Mouse (Mus musculus) Muller cell, postnatal 12 days (primary cell): Measurements from ENCODE around the gene Mapre3.

Experiments used
- DNase-seq: peaks from one replicate; pipeline ENCODE4 v3.0.0-alpha.2; 2015; ENCODE audit errors: inconsistent ontology term

Gene Mapre3

DNA sequence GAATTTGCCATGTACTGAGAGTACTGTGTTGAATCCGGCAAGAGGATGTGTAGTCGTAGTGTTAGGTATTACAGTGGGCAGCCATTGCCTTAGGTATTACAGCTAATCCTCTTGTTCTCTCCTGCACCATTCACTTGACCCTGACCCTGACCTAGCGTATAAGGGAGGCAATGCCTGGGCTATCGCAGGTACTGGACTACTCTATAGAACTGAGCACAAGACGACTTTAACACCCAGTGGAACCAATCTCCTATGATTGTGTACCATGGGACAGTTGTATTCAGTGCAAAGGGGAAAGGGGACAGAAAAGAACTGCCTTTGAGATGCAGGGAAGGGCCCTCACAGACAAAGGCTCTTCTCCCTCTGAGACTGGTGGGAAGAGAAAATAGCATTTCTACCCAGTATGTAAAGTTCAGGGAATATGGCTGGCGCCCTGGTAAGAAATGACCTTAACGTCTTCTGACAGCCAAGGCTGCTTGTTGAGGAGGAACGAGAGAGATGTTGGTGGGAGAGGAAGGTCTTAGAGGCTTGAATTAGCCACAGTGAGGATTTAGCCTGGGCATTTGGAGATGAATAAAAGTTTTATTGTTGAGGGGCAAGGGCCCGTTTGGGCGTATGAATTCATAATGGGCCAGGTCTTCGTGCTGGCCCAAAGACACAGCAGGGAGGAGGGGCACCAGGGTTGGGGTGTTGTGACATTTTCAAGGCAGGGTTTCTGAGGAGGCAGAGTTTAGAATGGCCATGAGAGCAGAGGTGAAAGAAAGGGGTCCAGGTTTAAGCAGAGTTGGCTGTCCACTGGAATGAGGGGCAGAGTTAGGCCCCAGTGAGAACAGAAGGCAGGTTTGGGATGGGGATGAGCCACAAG lies 9.9 kb downstream of the Mapre3 start:
- no peak for DNase-seq

DNA sequence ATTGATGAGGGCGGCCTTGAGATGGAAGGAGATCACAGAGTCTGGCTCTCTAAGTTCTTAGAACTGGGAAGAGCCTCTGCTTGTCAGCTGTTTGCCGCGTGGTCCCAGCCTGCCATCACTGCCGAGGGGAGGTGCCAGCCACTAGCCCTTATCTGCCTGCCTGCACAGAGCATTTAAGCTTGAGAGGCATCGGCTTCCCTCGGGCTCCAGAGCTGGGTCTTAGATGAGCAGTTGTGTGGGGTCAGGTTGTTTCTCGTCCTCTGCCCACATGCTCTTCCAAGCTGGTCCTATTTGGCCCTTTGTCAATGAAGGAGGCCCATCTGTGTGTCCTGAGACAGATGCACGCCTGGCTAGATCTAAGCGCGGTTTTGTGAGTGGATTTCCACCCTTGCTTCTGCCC lies 10.7 kb downstream of the Mapre3 start:
- no peak for DNase-seq

DNA sequence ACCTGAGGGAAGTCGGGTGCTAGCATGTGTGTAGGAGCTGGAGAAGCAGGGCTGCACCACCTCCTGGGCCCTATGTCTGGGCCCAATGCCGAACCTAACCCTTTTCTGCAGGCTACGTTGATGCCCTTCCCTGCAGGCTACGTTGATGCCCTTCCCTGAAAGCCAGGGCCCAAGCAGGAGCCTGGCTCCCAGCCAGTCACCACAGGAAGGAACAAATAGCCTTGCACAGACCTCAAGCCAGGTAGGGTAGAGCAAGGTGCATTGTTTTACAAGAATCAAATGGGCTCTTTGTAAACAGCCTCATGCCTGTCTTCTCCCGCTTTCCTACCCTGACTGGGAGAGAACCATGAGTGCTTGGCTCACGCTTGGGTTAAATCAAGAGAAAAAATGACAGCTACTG lies 11.4 kb downstream of the Mapre3 start:
- no peak for DNase-seq

- DNase-seq: no peak
These were observed 19.0 kb downstream of the Mapre3 start for GRCm38 (mm10) chr5:30833416-30833815.

DNA sequence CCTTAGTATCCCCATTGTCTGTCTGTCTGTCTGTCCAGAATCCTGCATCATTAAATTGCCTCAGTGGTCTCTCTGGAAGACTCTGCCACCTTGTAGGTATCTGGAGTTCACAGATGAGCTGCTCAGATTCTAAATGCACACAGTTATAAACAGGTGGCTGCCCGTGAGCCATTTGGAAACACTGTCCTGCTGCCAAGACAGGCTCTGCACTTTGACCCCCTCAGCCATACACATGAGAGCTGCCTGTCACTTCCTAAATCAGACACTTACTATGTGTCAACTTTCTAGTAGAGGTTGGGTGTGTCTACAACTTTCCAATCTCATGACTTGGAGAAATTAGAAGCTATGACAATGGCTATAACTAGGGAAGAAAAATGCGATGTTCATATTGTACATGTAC lies 25.3 kb downstream of the Mapre3 start:
- DNase-seq: no peak

- no peak for DNase-seq
These were observed 27.5 kb downstream of the Mapre3 start for GRCm38 (mm10) chr5:30841896-30842295.

GRCm38 (mm10) chr5:30849891-30850555 lies 35.6 kb downstream of the Mapre3 start:
- DNase-seq: peak; percentile 92

DNA sequence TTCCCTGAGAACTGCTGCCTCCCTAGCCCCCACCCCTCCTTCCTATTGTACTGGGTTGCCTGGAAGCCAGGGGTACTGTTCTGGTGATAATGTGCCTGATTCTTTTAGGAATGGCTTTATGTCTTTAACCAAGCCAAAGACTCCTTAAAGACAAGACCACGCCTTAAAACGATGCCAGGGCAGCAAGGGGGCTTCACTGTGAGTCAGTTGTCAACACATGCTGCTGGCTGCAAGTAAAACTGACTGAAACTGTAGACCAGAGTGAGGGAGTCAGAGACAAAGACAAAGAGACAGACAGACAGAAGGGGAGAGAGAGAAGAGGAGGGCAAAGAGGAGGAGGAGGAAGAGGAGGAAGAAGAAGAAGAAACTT lies 36.1 kb downstream of the Mapre3 start:
- DNase-seq: no peak

- DNase-seq: no peak
These were observed 39.1 kb downstream of the Mapre3 start for GRCm38 (mm10) chr5:30853522-30853921.

DNA sequence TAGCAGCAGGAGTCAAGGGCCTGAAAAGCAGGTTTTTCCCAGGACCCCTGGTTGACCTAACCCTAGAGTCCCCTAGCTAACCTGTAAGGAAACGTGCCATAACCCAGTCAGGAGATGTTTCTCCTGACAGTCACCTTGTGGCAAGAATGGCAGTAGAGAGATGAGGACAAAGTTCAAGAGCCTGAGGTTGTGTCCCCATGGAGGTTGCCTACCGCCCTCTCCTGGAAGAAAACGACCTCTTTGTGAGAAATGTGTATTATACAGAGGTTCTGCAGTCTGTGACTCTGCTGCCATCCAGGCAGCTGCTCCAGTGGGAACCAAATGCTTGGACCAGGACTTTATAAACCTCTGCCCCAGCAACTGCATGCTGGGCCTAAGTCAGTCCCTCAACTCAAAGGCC lies 41.2 kb downstream of the Mapre3 start:
- DNase-seq: no peak

- no peak for DNase-seq
These were observed 41.7 kb downstream of the Mapre3 start for GRCm38 (mm10) chr5:30856124-30856523.

GRCm38 (mm10) chr5:30863852-30864251 lies 49.4 kb downstream of the Mapre3 start:
- DNase-seq: no peak

DNA sequence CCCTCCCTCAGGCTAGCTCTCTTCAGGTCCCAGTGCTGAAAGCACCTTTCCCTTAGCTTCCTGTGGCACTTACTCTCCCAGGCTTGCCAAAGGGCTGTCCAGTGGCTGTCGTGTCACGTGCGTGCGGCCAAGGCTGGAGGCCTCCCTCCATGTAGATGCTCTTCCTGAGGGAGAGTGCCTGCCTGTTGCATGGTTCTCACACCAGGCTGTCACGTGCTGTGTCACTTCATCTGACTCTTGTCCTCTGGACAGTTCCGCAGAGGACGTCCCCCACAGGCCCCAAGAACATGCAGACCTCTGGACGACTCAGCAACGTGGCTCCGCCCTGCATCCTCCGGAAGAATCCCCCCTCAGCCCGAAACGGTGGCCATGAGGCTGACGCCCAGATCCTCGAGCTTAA lies 49.9 kb downstream of the Mapre3 start:
- no peak for DNase-seq

GRCm38 (mm10) chr5:30866871-30867270 lies 52.4 kb downstream of the Mapre3 start:
- DNase-seq: no peak

- no peak for DNase-seq
These were observed 53.3 kb downstream of the Mapre3 start, which contains the start of gene Tmem214 for GRCm38 (mm10) chr5:30867712-30868111. Gene Tmem214 (plus strand): TSS chr5:30868012.

DNA sequence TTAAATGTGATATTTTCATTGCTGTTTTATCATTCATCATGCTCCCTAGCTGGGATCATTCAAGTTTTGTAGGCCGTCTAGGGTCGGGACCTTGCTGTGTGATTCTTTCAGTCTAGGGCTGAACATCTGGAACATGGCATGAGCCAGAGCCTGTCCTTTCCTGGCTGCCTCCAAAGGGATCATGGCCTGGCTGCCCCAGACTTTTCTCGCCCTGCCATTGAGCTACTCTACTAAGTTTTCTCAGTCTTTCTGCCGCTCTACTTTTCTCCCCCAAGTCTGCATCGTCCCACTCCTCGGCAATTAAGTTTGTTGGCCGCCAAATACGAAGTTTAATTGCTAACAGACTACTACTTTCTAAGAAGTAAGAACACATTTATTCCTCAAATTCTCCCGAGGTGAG lies 54.5 kb downstream of the Mapre3 start:
- DNase-seq: no peak

GRCm38 (mm10) chr5:30869405-30870130 lies 55.1 kb downstream of the Mapre3 start:
- DNase-seq: peak; percentile 91

GRCm38 (mm10) chr5:30870131-30870406 lies 55.6 kb downstream of the Mapre3 start:
- DNase-seq: no peak

GRCm38 (mm10) chr5:30872574-30872973 lies 58.1 kb downstream of the Mapre3 start:
- no peak for DNase-seq

DNA sequence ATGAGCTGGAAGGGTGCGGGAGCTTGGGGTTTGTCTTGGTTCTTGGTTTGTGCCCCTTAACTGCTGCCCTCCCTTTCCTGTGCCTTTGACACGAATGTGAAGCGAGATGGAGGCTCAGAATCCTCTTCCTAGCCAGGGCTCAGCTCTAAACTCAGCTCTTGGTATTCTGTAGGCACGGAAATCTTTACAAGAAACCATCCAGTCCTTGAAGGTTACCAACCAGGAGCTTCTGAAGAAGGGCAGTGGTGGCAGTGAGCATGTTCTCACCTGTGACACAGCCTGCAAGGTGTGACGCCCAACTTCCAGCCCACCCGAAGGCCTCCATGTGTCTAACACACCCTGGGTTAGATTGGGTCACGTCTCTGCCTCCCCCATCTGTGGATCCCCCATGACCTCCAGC lies 59.9 kb downstream of the Mapre3 start:
- no peak for DNase-seq

DNA sequence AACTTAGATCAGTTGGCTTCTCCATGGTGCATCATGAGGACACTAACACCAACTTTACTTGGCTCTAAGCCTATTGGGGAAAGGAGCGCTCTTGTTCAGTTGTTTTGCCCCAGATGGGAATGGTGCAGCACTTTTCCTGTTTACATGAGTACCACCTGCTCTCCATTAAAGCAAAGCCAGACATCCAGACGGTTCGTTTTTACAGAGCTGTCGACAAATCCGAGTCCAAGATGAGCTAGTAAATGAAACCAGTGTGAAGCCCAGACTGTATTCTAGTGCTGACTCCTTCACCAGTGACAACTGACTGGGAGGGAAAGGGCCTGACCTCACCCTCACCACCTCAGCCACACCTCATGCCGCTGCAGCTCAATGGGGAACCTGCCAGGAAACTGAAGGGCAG lies 64.2 kb downstream of the Mapre3 start:
- no peak for DNase-seq

DNA sequence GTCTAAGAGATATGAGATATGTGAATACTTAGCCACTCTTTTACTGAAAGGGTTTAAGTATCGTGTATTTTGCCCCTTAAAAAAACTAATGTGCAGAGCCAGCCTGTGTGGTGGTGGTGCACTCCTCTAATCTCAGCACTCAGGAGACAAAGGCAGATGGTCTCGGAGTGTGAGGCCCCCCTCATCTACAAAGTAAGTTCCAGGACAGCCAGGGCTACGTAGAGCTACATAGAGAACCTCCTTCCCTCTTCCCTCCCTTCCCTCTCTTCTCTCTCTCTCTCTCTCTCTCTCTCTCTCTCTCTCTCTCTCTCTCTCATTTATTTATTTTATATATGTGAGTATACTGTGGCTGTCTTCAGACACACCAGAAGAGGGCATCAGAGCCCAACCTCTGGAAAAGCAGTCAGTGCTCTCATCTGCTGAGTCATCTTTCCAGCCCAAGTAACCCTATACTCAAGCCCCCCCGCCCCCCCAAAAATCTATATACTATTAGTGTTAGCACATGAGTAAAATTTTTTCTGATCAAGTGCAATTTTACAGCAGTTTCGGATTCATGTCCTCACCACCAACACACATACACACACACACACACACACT lies 65.0 kb downstream of the Mapre3 start:
- no peak for DNase-seq
